Mouse (Mus musculus): ENCODE measurements around the gene Clec11a. TPM values are rescaled to one million over a fixed set of nuclear protein-coding genes. Genes with fewer than 3 reads are reported as not detected.
A peak's percentile ranks its signal among the peaks of the same experiment; 100 is the strongest.

Gene Clec11a
- polyA plus RNA-seq, 1 experiment from 2014 or later, result 3.2 TPM

- Histone ChIP-seq H3K9ac (ENCODE audit: low read length) (no peak overlapping the region), H3K27ac (ENCODE audit: low read length) (no peak overlapping the region), H3K27me3 (ENCODE audit: control insufficient read depth, insufficient read depth, low read depth, low read length) (peaks cover 32% of the 10 kb centered on the region), H3K4me3 (ENCODE audit: low read length) (no peak overlapping the region), H3K4me2 (ENCODE audit: low read depth, low read length) (no peak overlapping the region), H3K4me1 (replicated peaks; ENCODE audit: control insufficient read depth, insufficient read depth, low read length) (peaks cover 4% of the 10 kb centered on the region; the same call in 1 of the 2 replicates), H3K9me3 (ENCODE audit: control insufficient read depth, low read length) (no peaks in the 10 kb centered on the region), H3K36me3 (ENCODE audit: control insufficient read depth, insufficient read depth, low read length) (no peaks in the 10 kb centered on the region)
- WGBS, result 49% methylated on average over 3 of the region's 3 CpGs
- no peak for ATAC-seq (ENCODE audit: low read depth)
Observed at GRCm38 (mm10) chr7:44332336-44332735, 25.6 kb upstream of the Clec11a start.

- 43% methylated on average over 6 of the region's 6 CpGs for WGBS
- Histone ChIP-seq H3K27me3 (ENCODE audit: control insufficient read depth, insufficient read depth, low read depth, low read length) (no peaks in the 10 kb centered on the region), H3K27ac (ENCODE audit: low read length) (no peak overlapping the region), H3K4me2 (ENCODE audit: low read depth, low read length) (no peak overlapping the region), H3K4me1 (replicated peaks; ENCODE audit: control insufficient read depth, insufficient read depth, low read length) (no peaks in the 10 kb centered on the region), H3K9ac (ENCODE audit: low read length) (no peak overlapping the region), H3K36me3 (ENCODE audit: control insufficient read depth, insufficient read depth, low read length) (no peaks in the 10 kb centered on the region), H3K9me3 (ENCODE audit: control insufficient read depth, low read length) (no peaks in the 10 kb centered on the region), H3K4me3 (ENCODE audit: low read length) (no peak overlapping the region)
- ATAC-seq (ENCODE audit: low read depth), result no peak
Observed at GRCm38 (mm10) chr7:44326614-44327013, 19.9 kb upstream of the Clec11a start.

GRCm38 (mm10) chr7:44322290-44322689, 15.6 kb upstream of the Clec11a start:
- Histone ChIP-seq H3K9me3 (ENCODE audit: control insufficient read depth, low read length) (no peaks in the 10 kb centered on the region), H3K9ac (ENCODE audit: low read length) (no peak overlapping the region), H3K4me1 (replicated peaks; ENCODE audit: control insufficient read depth, insufficient read depth, low read length) (no peaks in the 10 kb centered on the region), H3K27me3 (ENCODE audit: control insufficient read depth, insufficient read depth, low read depth, low read length) (no peaks in the 10 kb centered on the region), H3K4me2 (ENCODE audit: low read depth, low read length) (no peak overlapping the region), H3K4me3 (ENCODE audit: low read length) (no peak overlapping the region), H3K27ac (ENCODE audit: low read length) (no peak overlapping the region), H3K36me3 (ENCODE audit: control insufficient read depth, insufficient read depth, low read length) (no peaks in the 10 kb centered on the region)
- ATAC-seq (ENCODE audit: low read depth), result no peak
- WGBS, result 83% methylated on average over 1 of the region's 1 CpGs

- Histone ChIP-seq H3K4me2 (ENCODE audit: low read depth, low read length) (no peak overlapping the region), H3K27ac (ENCODE audit: low read length) (no peak overlapping the region), H3K4me1 (replicated peaks; ENCODE audit: control insufficient read depth, insufficient read depth, low read length) (no peaks in the 10 kb centered on the region), H3K9ac (ENCODE audit: low read length) (no peak overlapping the region), H3K4me3 (ENCODE audit: low read length) (no peak overlapping the region), H3K9me3 (ENCODE audit: control insufficient read depth, low read length) (no peaks in the 10 kb centered on the region), H3K36me3 (ENCODE audit: control insufficient read depth, insufficient read depth, low read length) (no peaks in the 10 kb centered on the region), H3K27me3 (ENCODE audit: control insufficient read depth, insufficient read depth, low read depth, low read length) (no peaks in the 10 kb centered on the region)
- 44% methylated on average over 8 of the region's 8 CpGs for WGBS
- no peak for ATAC-seq (ENCODE audit: low read depth)
Observed at GRCm38 (mm10) chr7:44320886-44321285, 14.2 kb upstream of the Clec11a start.

- Histone ChIP-seq H3K4me1 (replicated peaks; ENCODE audit: control insufficient read depth, insufficient read depth, low read length) (no peaks in the 10 kb centered on the region), H3K27ac (ENCODE audit: low read length) (no peak overlapping the region), H3K27me3 (ENCODE audit: control insufficient read depth, insufficient read depth, low read depth, low read length) (no peaks in the 10 kb centered on the region), H3K9ac (ENCODE audit: low read length) (no peak overlapping the region), H3K4me3 (ENCODE audit: low read length) (no peak overlapping the region), H3K36me3 (ENCODE audit: control insufficient read depth, insufficient read depth, low read length) (no peaks in the 10 kb centered on the region), H3K4me2 (ENCODE audit: low read depth, low read length) (no peak overlapping the region), H3K9me3 (ENCODE audit: control insufficient read depth, low read length) (no peaks in the 10 kb centered on the region)
- no peak for ATAC-seq (ENCODE audit: low read depth)
- WGBS, result 28% methylated on average over 4 of the region's 4 CpGs
Observed at GRCm38 (mm10) chr7:44317913-44318312, 11.2 kb upstream of the Clec11a start.

GRCm38 (mm10) chr7:44312484-44312883, 5.8 kb upstream of the Clec11a start:
- H3K27me3 ChIP-seq (ENCODE audit: control insufficient read depth, insufficient read depth, low read depth, low read length), result peaks cover 18% of the 10 kb centered on the region
- no peak overlapping the region for H3K4me3 ChIP-seq (ENCODE audit: low read length)
- H3K4me1 ChIP-seq (replicated peaks; ENCODE audit: control insufficient read depth, insufficient read depth, low read length), result peaks cover 10% of the 10 kb centered on the region
- no peak overlapping the region for H3K9ac ChIP-seq (ENCODE audit: low read length)
- no peak overlapping the region for H3K27ac ChIP-seq (ENCODE audit: low read length)
- no peak overlapping the region for H3K4me2 ChIP-seq (ENCODE audit: low read depth, low read length)
- no peak for ATAC-seq (ENCODE audit: low read depth)
- 57% methylated on average over 16 of the region's 16 CpGs for WGBS
- no peaks in the 10 kb centered on the region for H3K36me3 ChIP-seq (ENCODE audit: control insufficient read depth, insufficient read depth, low read length)
- H3K9me3 ChIP-seq (ENCODE audit: control insufficient read depth, low read length), result no peaks in the 10 kb centered on the region

GRCm38 (mm10) chr7:44311713-44312304, 5.1 kb upstream of the Clec11a start:
- no peak for ATAC-seq (ENCODE audit: low read depth)
- Histone ChIP-seq H3K27me3 (ENCODE audit: control insufficient read depth, insufficient read depth, low read depth, low read length) (peaks cover 18% of the 10 kb centered on the region), H3K36me3 (ENCODE audit: control insufficient read depth, insufficient read depth, low read length) (no peaks in the 10 kb centered on the region), H3K9me3 (ENCODE audit: control insufficient read depth, low read length) (no peaks in the 10 kb centered on the region), H3K4me3 (ENCODE audit: low read length) (no peak overlapping the region), H3K4me1 (replicated peaks; ENCODE audit: control insufficient read depth, insufficient read depth, low read length) (peaks cover 10% of the 10 kb centered on the region), H3K9ac (ENCODE audit: low read length) (no peak overlapping the region), H3K27ac (ENCODE audit: low read length) (no peak overlapping the region), H3K4me2 (ENCODE audit: low read depth, low read length) (no peak overlapping the region)
- WGBS, result 27% methylated on average over 6 of the region's 6 CpGs

- under 1% methylated on average over 32 of the region's 38 CpGs for WGBS
- peak overlapping the region; percentile 60 for H3K9ac ChIP-seq (ENCODE audit: low read length)
- H3K4me2 ChIP-seq (ENCODE audit: low read depth, low read length), result peak overlapping the region; percentile 95
- no peaks in the 10 kb centered on the region for H3K9me3 ChIP-seq (ENCODE audit: control insufficient read depth, low read length)
- H3K4me1 ChIP-seq (replicated peaks; ENCODE audit: control insufficient read depth, insufficient read depth, low read length), result peaks cover 10% of the 10 kb centered on the region
- peak; percentile 36; the same call in 1 of the 2 replicates for ATAC-seq (ENCODE audit: low read depth)
- peaks cover 18% of the 10 kb centered on the region for H3K27me3 ChIP-seq (ENCODE audit: control insufficient read depth, insufficient read depth, low read depth, low read length)
- no peaks in the 10 kb centered on the region for H3K36me3 ChIP-seq (ENCODE audit: control insufficient read depth, insufficient read depth, low read length)
- peak overlapping the region; percentile 51 for H3K4me3 ChIP-seq (ENCODE audit: low read length)
- no peak overlapping the region for H3K27ac ChIP-seq (ENCODE audit: low read length)
Observed at GRCm38 (mm10) chr7:44310878-44311712, 4.4 kb upstream of the Clec11a start.

- Histone ChIP-seq H3K36me3 (ENCODE audit: control insufficient read depth, insufficient read depth, low read length) (no peaks in the 10 kb centered on the region), H3K4me1 (replicated peaks; ENCODE audit: control insufficient read depth, insufficient read depth, low read length) (peaks cover 16% of the 10 kb centered on the region), H3K9me3 (ENCODE audit: control insufficient read depth, low read length) (no peaks in the 10 kb centered on the region), H3K27ac (ENCODE audit: low read length) (no peak overlapping the region), H3K9ac (ENCODE audit: low read length) (peak overlapping the region; percentile 60), H3K4me2 (ENCODE audit: low read depth, low read length) (peak overlapping the region; percentile 95), H3K4me3 (ENCODE audit: low read length) (peak overlapping the region; percentile 51), H3K27me3 (ENCODE audit: control insufficient read depth, insufficient read depth, low read depth, low read length) (peaks cover 18% of the 10 kb centered on the region)
- ATAC-seq (ENCODE audit: low read depth), result peak; percentile 23; the same call in 1 of the 2 replicates
- under 1% methylated on average over 31 of the region's 40 CpGs for WGBS
Observed at GRCm38 (mm10) chr7:44310285-44310877, 3.7 kb upstream of the Clec11a start.

Data from lung, embryonic 16.5 days (tissue).